Mouse (Mus musculus) liver, embryonic 16.5 days (tissue): Measurements from ENCODE around the gene Impdh1. TPM values are rescaled to one million over a fixed set of nuclear protein-coding genes. Genes with fewer than 3 reads are reported as not detected.

Source experiments
- ATAC-seq: fragments of 200-750 bp; cut with Nextera tagmentation; 2 replicates; pipeline ENCODE4 v1.8.0; 2017; ENCODE audit warnings: low read depth, mild to moderate bottlenecking, moderate number of reproducible peaks, moderate library complexity
- H3K27ac ChIP-seq: fragments of 300-500 bp; sonication (generic); 2 replicates; pipeline ENCODE4 v1.5.1; 2014; ENCODE audit warnings: mild to moderate bottlenecking, low read length
- H3K27me3 ChIP-seq: fragments of 300-500 bp; sonication (generic); 2 replicates; pipeline ENCODE4 v1.6.1; 2014; ENCODE audit warnings: low read depth, low read length, mixed read lengths; ENCODE audit not compliant: control insufficient read depth, insufficient read depth
- H3K36me3 ChIP-seq: fragments of 300-500 bp; sonication (generic); 2 replicates; pipeline ENCODE4 v1.6.1; 2014; ENCODE audit warnings: mild to moderate bottlenecking; ENCODE audit not compliant: control insufficient read depth, insufficient read depth
- H3K4me1 ChIP-seq: fragments of 300-500 bp; sonication (generic); 2 replicates; pipeline ENCODE4 v1.6.1; 2014; ENCODE audit warnings: low read depth, low read length, mixed read lengths; ENCODE audit not compliant: control insufficient read depth
- H3K4me2 ChIP-seq: fragments of 300-500 bp; sonication (generic); 2 replicates; pipeline ENCODE4 v1.6.1; 2014; ENCODE audit warnings: low read depth, low read length, mixed read lengths
- H3K4me3 ChIP-seq: fragments of 300-500 bp; sonication (generic); 2 replicates; pipeline ENCODE4 v1.5.1; 2014; ENCODE audit warnings: low read depth, mild to moderate bottlenecking, low read length
- H3K9ac ChIP-seq: fragments of 300-500 bp; sonication (generic); 2 replicates; pipeline ENCODE4 v1.6.1; 2014; ENCODE audit warnings: low read depth, low read length
- H3K9me3 ChIP-seq: fragments of 300-500 bp; sonication (generic); replicated peaks from 2 replicates; pipeline ENCODE4 v1.6.1; 2016; ENCODE audit warnings: low read length; ENCODE audit not compliant: control insufficient read depth
- WGBS: fragments of 180-500 bp; shearing (Covaris S2); extraction: QIAGEN DNeasy Blood & Tissue Kit; methylation state at CpG from one replicate; pipeline ENCODE4 v1.1.7; 2014; ENCODE audit not compliant: insufficient replicate concordance; 5-methylcytosine and 5-hydroxymethylcytosine counted together
- polyA plus RNA-seq: library from polyadenylated mRNA; unstranded; fragments of >200 nt; fragmentation: Nextera tagmentation; extraction: Ambion mirVana; gene quantifications from 2 replicates; pipeline ENCODE4 v1.2.1, GENCODE M21; 2015

The Impdh1 gene
- polyA plus RNA-seq, 1 experiment from 2014 or later = 10.0 TPM

GRCm38 (mm10) chr6:29245272-29246120 lies 29.3 kb upstream of the Impdh1 start:
- no peak overlapping the region for H3K4me3 ChIP-seq
- peak overlapping the region; percentile 9; the same call in 1 of the 2 replicates for H3K4me2 ChIP-seq
- H3K27ac ChIP-seq = peak overlapping the region; percentile 67
- 30% methylated on average over 14 of the region's 14 CpGs for WGBS
- no peaks in the 10 kb centered on the region for H3K36me3 ChIP-seq
- peak; percentile 71 for ATAC-seq
- no peaks in the 10 kb centered on the region for H3K9me3 ChIP-seq
- peaks cover 7% of the 10 kb centered on the region for H3K4me1 ChIP-seq
- no peak overlapping the region for H3K9ac ChIP-seq
- no peaks in the 10 kb centered on the region for H3K27me3 ChIP-seq

DNA sequence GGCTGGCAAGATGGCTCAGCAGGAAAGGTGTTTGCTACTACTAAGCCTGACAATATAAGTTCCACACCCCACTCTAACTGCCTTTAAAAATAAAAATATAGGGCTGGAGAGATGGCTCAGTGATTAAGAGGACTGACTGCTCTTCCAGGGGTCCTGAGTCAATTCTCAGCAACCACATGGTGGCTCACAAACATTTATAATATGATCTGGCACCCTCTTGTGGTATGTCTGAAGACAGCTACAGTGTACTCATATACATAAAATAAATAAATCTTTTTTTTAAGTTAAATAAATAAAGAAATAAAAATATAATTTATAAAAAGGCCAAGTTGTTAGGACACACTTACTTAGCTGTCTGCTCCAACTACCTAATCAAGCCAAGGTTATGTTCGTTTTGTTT lies 26.1 kb upstream of the Impdh1 start:
- Histone ChIP-seq H3K9me3 (no peaks in the 10 kb centered on the region), H3K4me2 (no peak overlapping the region), H3K9ac (no peak overlapping the region), H3K27me3 (no peaks in the 10 kb centered on the region), H3K36me3 (no peaks in the 10 kb centered on the region), H3K4me1 (peaks cover 7% of the 10 kb centered on the region), H3K4me3 (no peak overlapping the region), H3K27ac (no peak overlapping the region)
- WGBS = 38% methylated on average over 1 of the region's 1 CpGs
- ATAC-seq = no peak

GRCm38 (mm10) chr6:29241697-29242096 lies 25.5 kb upstream of the Impdh1 start:
- no peak overlapping the region for H3K4me2 ChIP-seq
- peaks cover 7% of the 10 kb centered on the region for H3K4me1 ChIP-seq
- no peaks in the 10 kb centered on the region for H3K27me3 ChIP-seq
- H3K27ac ChIP-seq = no peak overlapping the region
- H3K4me3 ChIP-seq = no peak overlapping the region
- H3K9me3 ChIP-seq = no peaks in the 10 kb centered on the region
- H3K36me3 ChIP-seq = no peaks in the 10 kb centered on the region
- WGBS = 34% methylated on average over 2 of the region's 2 CpGs
- H3K9ac ChIP-seq = no peak overlapping the region
- no peak for ATAC-seq

- Histone ChIP-seq H3K27me3 (no peaks in the 10 kb centered on the region), H3K4me1 (peaks cover 2% of the 10 kb centered on the region; the same call in 1 of the 2 replicates), H3K27ac (no peak overlapping the region), H3K9ac (no peak overlapping the region), H3K9me3 (no peaks in the 10 kb centered on the region), H3K4me3 (no peak overlapping the region), H3K36me3 (no peaks in the 10 kb centered on the region), H3K4me2 (no peak overlapping the region)
- ATAC-seq = no peak
- WGBS = 10% methylated on average over 2 of the region's 2 CpGs
These were observed 24.6 kb upstream of the Impdh1 start for GRCm38 (mm10) chr6:29240806-29241205.

GRCm38 (mm10) chr6:29234272-29234671 lies 18.1 kb upstream of the Impdh1 start:
- Histone ChIP-seq H3K9me3 (no peaks in the 10 kb centered on the region), H3K27me3 (no peaks in the 10 kb centered on the region), H3K4me2 (no peak overlapping the region), H3K36me3 (no peaks in the 10 kb centered on the region), H3K4me3 (no peak overlapping the region), H3K9ac (no peak overlapping the region), H3K27ac (no peak overlapping the region), H3K4me1 (no peaks in the 10 kb centered on the region)
- no peak for ATAC-seq
- 43% methylated on average over 8 of the region's 8 CpGs for WGBS

DNA sequence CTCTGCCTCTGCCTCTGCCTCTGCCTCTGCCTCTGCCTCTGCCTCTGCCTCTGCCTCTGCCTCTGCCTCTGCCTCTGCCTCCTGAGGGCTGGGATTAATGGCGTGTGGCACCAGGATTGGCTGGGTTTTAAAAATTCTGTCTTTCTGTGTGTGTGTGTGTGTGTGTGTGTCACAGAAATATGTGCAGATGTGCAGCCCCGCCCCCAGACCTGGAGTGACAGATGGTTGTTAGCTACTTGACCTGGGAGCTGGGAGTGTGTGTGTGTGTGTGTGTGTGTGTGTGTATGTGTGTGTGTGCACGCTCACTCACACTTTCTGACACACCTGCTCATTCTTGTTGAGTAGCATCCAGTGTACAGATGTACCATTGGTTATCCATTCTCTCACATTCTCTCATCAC lies 17.5 kb upstream of the Impdh1 start:
- H3K36me3 ChIP-seq = no peaks in the 10 kb centered on the region
- 49% methylated on average over 3 of the region's 3 CpGs for WGBS
- H3K4me1 ChIP-seq = no peaks in the 10 kb centered on the region
- no peak overlapping the region for H3K27ac ChIP-seq
- H3K4me3 ChIP-seq = no peak overlapping the region
- no peaks in the 10 kb centered on the region for H3K27me3 ChIP-seq
- H3K9me3 ChIP-seq = no peaks in the 10 kb centered on the region
- no peak overlapping the region for H3K4me2 ChIP-seq
- H3K9ac ChIP-seq = no peak overlapping the region
- no peak for ATAC-seq

DNA sequence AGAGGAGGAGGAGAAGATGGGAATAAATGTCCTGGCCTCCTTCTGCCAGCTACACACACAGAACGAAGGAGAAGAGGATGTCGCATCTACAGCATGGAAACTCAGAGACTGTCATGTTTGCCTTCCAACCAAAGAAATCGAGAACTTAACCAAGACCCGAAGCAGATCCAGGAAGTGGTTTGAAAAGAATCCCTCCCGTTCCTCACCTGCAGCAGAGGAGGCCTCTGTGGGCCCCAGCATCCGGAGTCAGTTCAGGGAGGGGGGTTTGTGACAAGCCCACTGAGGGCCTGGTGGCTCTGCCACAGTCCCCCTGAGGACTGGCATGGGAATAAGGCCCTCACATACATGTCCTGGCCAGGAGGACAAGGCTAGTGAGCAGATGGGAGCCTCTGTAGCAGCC lies 16.2 kb upstream of the Impdh1 start:
- Histone ChIP-seq H3K4me2 (no peak overlapping the region), H3K9me3 (no peaks in the 10 kb centered on the region), H3K4me3 (no peak overlapping the region), H3K27me3 (no peaks in the 10 kb centered on the region), H3K4me1 (no peaks in the 10 kb centered on the region), H3K36me3 (no peaks in the 10 kb centered on the region), H3K9ac (no peak overlapping the region), H3K27ac (no peak overlapping the region)
- WGBS = 32% methylated on average over 6 of the region's 6 CpGs
- ATAC-seq = no peak

- Histone ChIP-seq H3K9me3 (no peaks in the 10 kb centered on the region), H3K9ac (no peak overlapping the region), H3K4me1 (no peaks in the 10 kb centered on the region), H3K36me3 (no peaks in the 10 kb centered on the region), H3K4me2 (no peak overlapping the region), H3K27me3 (no peaks in the 10 kb centered on the region), H3K27ac (no peak overlapping the region), H3K4me3 (no peak overlapping the region)
- 46% methylated on average over 3 of the region's 3 CpGs for WGBS
- no peak for ATAC-seq
These were observed 15.6 kb upstream of the Impdh1 start for GRCm38 (mm10) chr6:29231799-29232198.

DNA sequence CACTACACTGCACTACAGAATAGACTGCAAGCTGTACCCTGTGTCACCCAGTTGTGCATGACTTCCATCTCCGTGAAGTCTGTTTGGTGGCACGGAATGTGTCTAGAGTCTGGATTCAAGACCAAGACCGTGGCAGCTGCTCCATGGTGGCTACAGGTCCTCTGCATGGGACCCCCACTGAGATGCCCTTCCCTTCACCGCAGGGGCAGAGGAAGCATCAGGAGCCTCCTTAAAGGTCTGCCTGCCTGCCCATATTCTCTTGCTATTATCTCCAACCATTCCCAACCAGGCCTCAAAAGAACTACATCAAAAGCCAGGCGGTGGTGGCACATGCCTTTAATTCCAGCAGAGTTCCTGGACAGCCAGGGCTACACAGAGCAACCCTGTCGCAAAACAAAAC lies 14.2 kb upstream of the Impdh1 start:
- H3K9me3 ChIP-seq = no peaks in the 10 kb centered on the region
- no peak for ATAC-seq
- H3K27me3 ChIP-seq = no peaks in the 10 kb centered on the region
- H3K4me2 ChIP-seq = no peak overlapping the region
- WGBS = 66% methylated on average over 6 of the region's 6 CpGs
- H3K4me1 ChIP-seq = no peaks in the 10 kb centered on the region
- no peak overlapping the region for H3K9ac ChIP-seq
- H3K4me3 ChIP-seq = no peak overlapping the region
- H3K27ac ChIP-seq = no peak overlapping the region
- no peaks in the 10 kb centered on the region for H3K36me3 ChIP-seq
